Mouse (Mus musculus) heart, embryonic 11.5 days (tissue): Measurements from ENCODE around the gene Myl12a. TPM values are rescaled to one million over a fixed set of nuclear protein-coding genes. Genes with fewer than 3 reads are reported as not detected.

Experiments
- ATAC-seq: fragments of 200-750 bp; cut with Nextera tagmentation; replicated peaks from 2 replicates; pipeline ENCODE4 v1.8.0; 2017; ENCODE audit warnings: moderate library complexity; ENCODE audit not compliant: insufficient number of reproducible peaks, low FRiP score, low TSS enrichment
- H3K27ac ChIP-seq: fragments of 300-500 bp; sonication (generic); 2 replicates; pipeline ENCODE4 v1.5.1; 2014; ENCODE audit warnings: mild to moderate bottlenecking, low read depth, low read length
- H3K27me3 ChIP-seq: fragments of 300-500 bp; sonication (generic); 2 replicates; pipeline ENCODE4 v1.6.1; 2014; ENCODE audit warnings: mild to moderate bottlenecking, low read length, mixed read lengths; ENCODE audit not compliant: control insufficient read depth, insufficient read depth
- H3K36me3 ChIP-seq: fragments of 300-500 bp; sonication (generic); 2 replicates; pipeline ENCODE4 v1.6.1; 2014; ENCODE audit warnings: mild to moderate bottlenecking, low read length, moderate library complexity, mixed read lengths; ENCODE audit not compliant: control insufficient read depth, insufficient read depth
- H3K4me1 ChIP-seq: fragments of 300-500 bp; sonication (generic); 2 replicates; pipeline ENCODE4 v1.6.1; 2014; ENCODE audit warnings: low read length; ENCODE audit not compliant: control insufficient read depth, insufficient read depth
- H3K4me2 ChIP-seq: fragments of 300-500 bp; sonication (generic); 2 replicates; pipeline ENCODE4 v1.6.1; 2014; ENCODE audit warnings: mild to moderate bottlenecking, moderate library complexity
- H3K4me3 ChIP-seq: fragments of 300-500 bp; sonication (generic); 2 replicates; pipeline ENCODE4 v1.5.1; 2014; ENCODE audit warnings: low read depth, low read length
- H3K9ac ChIP-seq: fragments of 300-500 bp; sonication (generic); 2 replicates; pipeline ENCODE4 v1.6.1; 2014; ENCODE audit warnings: mild to moderate bottlenecking, low read depth, low read length, moderate library complexity
- H3K9me3 ChIP-seq: fragments of 300-500 bp; sonication (generic); replicated peaks from 2 replicates; pipeline ENCODE4 v1.6.1; 2016; ENCODE audit warnings: low read length; ENCODE audit not compliant: control insufficient read depth
- WGBS: fragments of 180-500 bp; shearing (Covaris S2); extraction: QIAGEN DNeasy Blood & Tissue Kit; methylation state at CpG from one replicate; pipeline ENCODE4 v1.1.7; 2014; ENCODE audit not compliant: insufficient replicate concordance; 5-methylcytosine and 5-hydroxymethylcytosine counted together
- polyA plus RNA-seq: library from polyadenylated mRNA; unstranded; fragments of >200 nt; fragmentation: Nextera tagmentation; extraction: Ambion mirVana; gene quantifications from 2 replicates; pipeline ENCODE4 v1.2.1, GENCODE M21; 2014

The Myl12a gene
- polyA plus RNA-seq, 1 experiment from 2014 or later, result 878 TPM

DNA sequence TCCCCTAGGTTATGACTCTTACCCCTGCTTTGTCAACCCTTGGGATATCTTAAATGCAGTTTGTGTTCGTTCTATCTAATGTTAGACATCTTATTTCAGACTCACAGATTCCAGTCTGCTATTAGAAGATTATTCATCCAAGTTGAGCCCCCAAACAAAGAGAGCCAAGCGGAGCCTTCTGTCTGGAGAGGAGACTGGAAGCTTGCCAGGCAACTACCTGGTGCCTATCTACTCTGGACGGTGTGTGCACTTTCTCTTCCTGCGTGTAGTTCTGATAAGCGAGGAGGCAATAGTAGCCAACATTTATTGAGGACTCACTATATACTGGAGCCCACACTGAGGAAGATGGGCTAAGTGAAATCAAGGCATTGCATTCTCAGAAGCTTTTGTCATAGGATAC, 31.8 kb upstream of the Myl12a start:
- no peak for ATAC-seq
- Histone ChIP-seq H3K27ac (no peak overlapping the region), H3K36me3 (peaks cover 6% of the 10 kb centered on the region), H3K4me1 (peaks cover 7% of the 10 kb centered on the region; the same call in 1 of the 2 replicates), H3K4me3 (no peak overlapping the region), H3K4me2 (no peak overlapping the region), H3K9me3 (no peaks in the 10 kb centered on the region), H3K27me3 (no peaks in the 10 kb centered on the region), H3K9ac (no peak overlapping the region)
- 62% methylated on average over 5 of the region's 5 CpGs for WGBS

DNA sequence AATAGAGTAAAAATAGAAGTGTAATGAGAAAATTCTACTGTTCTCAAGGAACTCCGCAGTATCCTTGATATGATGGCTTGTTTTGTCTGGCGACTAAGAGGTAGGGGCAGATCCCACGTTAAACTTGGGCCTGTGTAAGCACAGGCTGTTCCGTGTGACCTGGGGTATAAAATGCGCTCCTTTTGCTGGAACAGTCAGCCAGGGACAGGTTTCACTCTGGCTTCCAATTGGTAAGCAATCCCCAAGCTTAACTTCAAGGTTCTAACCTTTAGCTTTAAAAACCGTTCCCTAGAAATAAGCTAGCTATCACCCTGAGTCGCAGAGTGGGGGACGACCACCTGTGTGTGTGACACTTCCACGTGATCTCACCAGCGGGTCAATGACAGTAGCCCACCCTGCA, 30.0 kb upstream of the Myl12a start:
- Histone ChIP-seq H3K4me1 (no peaks in the 10 kb centered on the region), H3K36me3 (peaks cover 6% of the 10 kb centered on the region), H3K9me3 (no peaks in the 10 kb centered on the region), H3K27me3 (no peaks in the 10 kb centered on the region), H3K27ac (no peak overlapping the region), H3K9ac (no peak overlapping the region), H3K4me3 (no peak overlapping the region), H3K4me2 (no peak overlapping the region)
- no peak for ATAC-seq
- 78% methylated on average over 10 of the region's 10 CpGs for WGBS

- H3K4me1 ChIP-seq, result peaks cover 13% of the 10 kb centered on the region; the same call in 1 of the 2 replicates
- no peak overlapping the region for H3K9ac ChIP-seq
- no peaks in the 10 kb centered on the region for H3K27me3 ChIP-seq
- H3K4me3 ChIP-seq, result no peak overlapping the region
- no peak overlapping the region; the same call in 1 of the 2 replicates for H3K4me2 ChIP-seq
- H3K9me3 ChIP-seq, result no peaks in the 10 kb centered on the region
- ATAC-seq, result no peak
- 78% methylated on average over 3 of the region's 3 CpGs for WGBS
- H3K36me3 ChIP-seq, result 0 out of 2 replicates have a peak, but pooled peaks cover 2% of the 10 kb centered on the region
- no peak overlapping the region for H3K27ac ChIP-seq
Observed at GRCm38 (mm10) chr17:71027186-71027585, 24.5 kb upstream of the Myl12a start.

DNA sequence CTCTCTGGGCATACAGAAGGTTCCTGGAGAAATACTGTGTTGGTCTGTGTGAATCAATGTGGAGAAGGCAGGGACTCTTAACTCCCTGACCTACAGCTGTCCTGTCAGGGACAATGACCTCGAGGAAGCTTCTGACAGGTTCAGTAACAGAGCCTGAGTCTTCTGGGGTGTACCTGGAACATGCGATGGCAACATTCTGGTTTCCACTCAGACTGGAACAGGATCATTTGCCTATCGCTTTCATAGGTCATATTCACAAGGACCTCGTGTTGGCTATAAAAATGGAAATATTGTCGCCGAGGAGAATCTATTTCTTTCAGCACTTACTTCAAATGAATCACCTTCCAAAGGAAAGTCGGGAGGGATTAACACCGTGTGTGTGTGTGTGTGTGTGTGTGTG, 23.2 kb upstream of the Myl12a start:
- Histone ChIP-seq H3K36me3 (0 out of 2 replicates have a peak, but pooled peaks cover 2% of the 10 kb centered on the region), H3K27me3 (no peaks in the 10 kb centered on the region), H3K4me2 (no peak overlapping the region), H3K27ac (no peak overlapping the region), H3K9ac (no peak overlapping the region), H3K4me3 (no peak overlapping the region), H3K9me3 (no peaks in the 10 kb centered on the region), H3K4me1 (peaks cover 13% of the 10 kb centered on the region; the same call in 1 of the 2 replicates)
- ATAC-seq, result no peak
- WGBS, result 72% methylated on average over 8 of the region's 8 CpGs

GRCm38 (mm10) chr17:71024071-71024470, 21.4 kb upstream of the Myl12a start:
- H3K36me3 ChIP-seq, result 0 out of 2 replicates have a peak, but pooled peaks cover 2% of the 10 kb centered on the region
- peaks cover 13% of the 10 kb centered on the region; the same call in 1 of the 2 replicates for H3K4me1 ChIP-seq
- no peak overlapping the region for H3K4me2 ChIP-seq
- no peak overlapping the region for H3K27ac ChIP-seq
- no peak overlapping the region for H3K9ac ChIP-seq
- H3K4me3 ChIP-seq, result no peak overlapping the region
- no peaks in the 10 kb centered on the region for H3K9me3 ChIP-seq
- no peak for ATAC-seq
- WGBS, result 85% methylated on average over 10 of the region's 10 CpGs
- no peaks in the 10 kb centered on the region for H3K27me3 ChIP-seq

DNA sequence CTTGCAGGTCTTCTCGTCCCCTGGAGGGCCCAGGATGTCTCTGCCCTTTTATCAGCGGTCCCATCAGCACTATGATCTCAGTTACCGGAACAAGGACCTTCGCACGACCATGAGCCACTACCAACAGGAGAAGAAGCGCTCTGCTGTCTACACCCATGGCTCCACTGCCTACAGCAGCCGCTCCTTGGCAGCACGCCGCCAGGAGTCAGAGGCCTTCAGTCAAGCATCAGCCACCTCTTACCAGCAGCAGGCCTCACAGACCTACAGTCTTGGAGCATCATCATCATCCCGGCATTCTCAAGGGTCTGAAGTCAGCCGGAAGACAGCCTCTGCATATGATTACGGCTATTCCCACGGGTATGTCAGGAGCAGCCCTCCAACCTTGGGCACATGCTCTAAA, 20.2 kb upstream of the Myl12a start:
- Histone ChIP-seq H3K4me1 (peaks cover 18% of the 10 kb centered on the region), H3K4me3 (no peak overlapping the region), H3K9ac (no peak overlapping the region; the same call in 1 of the 2 replicates), H3K27me3 (no peaks in the 10 kb centered on the region), H3K9me3 (no peaks in the 10 kb centered on the region), H3K27ac (no peak overlapping the region), H3K4me2 (no peak overlapping the region; the same call in 1 of the 2 replicates), H3K36me3 (0 out of 2 replicates have a peak, but pooled peaks cover 2% of the 10 kb centered on the region)
- ATAC-seq, result no peak
- 81% methylated on average over 13 of the region's 13 CpGs for WGBS

DNA sequence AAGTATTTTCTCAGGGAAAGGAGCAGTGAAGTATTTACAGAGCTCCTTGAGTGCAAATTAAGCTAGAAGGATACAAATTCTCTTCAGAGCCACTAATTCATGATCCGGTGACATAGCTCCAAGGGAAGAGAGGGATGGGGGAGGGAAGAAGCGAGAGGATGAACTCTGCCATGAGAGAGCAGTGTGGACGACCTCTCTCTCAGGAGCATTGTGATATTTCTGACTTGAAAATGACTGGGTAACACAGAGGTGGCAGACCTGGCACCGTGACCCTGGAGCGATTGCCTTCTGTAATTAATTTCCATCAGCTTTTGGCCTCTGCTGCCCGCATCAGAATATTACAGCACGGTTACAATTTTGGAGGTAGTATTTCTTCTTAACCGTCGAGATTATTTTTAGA, 17.2 kb upstream of the Myl12a start:
- peaks cover 17% of the 10 kb centered on the region for H3K4me1 ChIP-seq
- ATAC-seq, result no peak
- WGBS, result 42% methylated on average over 9 of the region's 9 CpGs
- H3K36me3 ChIP-seq, result 0 out of 2 replicates have a peak, but pooled peaks cover 2% of the 10 kb centered on the region
- H3K27ac ChIP-seq, result peak overlapping the region; percentile 99
- H3K9me3 ChIP-seq, result no peaks in the 10 kb centered on the region
- peak overlapping the region; percentile 52 for H3K4me3 ChIP-seq
- H3K27me3 ChIP-seq, result no peaks in the 10 kb centered on the region
- peak overlapping the region; percentile 90 for H3K9ac ChIP-seq
- H3K4me2 ChIP-seq, result peak overlapping the region; percentile 47

DNA sequence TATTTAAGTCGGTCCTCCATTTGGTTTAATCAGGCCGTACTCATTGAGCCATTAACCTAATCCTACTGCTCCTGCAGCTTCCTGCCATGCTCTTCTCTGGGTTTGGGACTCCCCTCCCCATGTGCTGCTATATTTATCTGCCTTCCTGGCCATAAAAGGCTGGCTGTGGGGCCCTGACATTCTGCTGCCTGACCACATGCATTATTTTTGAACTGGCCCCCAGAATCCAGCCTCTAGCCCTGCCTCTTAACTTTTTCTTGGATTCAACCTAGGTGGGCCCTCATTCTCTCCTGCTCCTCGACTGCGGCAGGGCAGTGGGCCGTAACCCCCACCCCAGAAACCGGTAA, 16.6 kb upstream of the Myl12a start:
- H3K4me1 ChIP-seq, result peaks cover 23% of the 10 kb centered on the region
- 11% methylated on average over 6 of the region's 6 CpGs for WGBS
- peak overlapping the region; percentile 90 for H3K9ac ChIP-seq
- H3K9me3 ChIP-seq, result no peaks in the 10 kb centered on the region
- H3K27ac ChIP-seq, result peak overlapping the region; percentile 99
- no peaks in the 10 kb centered on the region for H3K27me3 ChIP-seq
- peak overlapping the region; percentile 47 for H3K4me2 ChIP-seq
- ATAC-seq, result peak; percentile 58
- peak overlapping the region; percentile 52 for H3K4me3 ChIP-seq
- 0 out of 2 replicates have a peak, but pooled peaks cover 2% of the 10 kb centered on the region for H3K36me3 ChIP-seq

DNA sequence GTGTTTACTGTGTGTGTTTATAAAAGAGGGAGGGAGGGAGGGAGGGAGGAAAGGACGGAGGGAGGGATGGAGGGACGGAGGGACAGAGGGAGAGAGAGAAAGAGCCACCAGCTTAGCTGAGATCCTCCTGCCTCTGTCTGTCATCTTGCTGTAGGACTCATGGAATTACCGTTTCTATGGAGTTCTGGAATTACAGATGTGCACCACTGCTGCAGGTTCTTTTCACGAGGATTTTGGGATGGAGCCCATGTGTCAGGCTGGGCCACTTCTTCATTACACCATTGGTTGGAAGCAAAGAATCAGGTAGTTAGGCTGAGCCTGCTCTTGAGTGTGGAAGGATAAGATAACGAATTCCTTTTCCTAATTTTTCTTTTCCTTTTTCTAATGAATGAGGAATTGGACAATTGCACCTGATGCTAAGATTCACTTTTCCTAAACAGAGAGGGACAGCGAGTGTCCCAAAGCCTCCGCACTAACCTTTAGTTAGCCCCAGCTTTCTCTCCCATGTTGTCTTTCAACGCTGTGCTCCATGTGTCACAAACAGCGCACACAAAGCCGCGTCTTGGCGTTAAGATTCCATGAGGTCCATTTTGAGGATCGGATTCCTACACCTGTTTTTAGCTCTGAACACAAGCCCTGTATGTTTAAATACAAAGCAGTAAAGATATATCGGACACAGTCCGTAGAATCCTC, 16.1 kb upstream of the Myl12a start:
- WGBS, result 49% methylated on average over 15 of the region's 15 CpGs
- Histone ChIP-seq H3K27me3 (no peaks in the 10 kb centered on the region), H3K9ac (peak overlapping the region; percentile 90), H3K4me3 (peak overlapping the region; percentile 52), H3K27ac (peak overlapping the region; percentile 99), H3K9me3 (no peaks in the 10 kb centered on the region), H3K36me3 (no peaks in the 10 kb centered on the region), H3K4me2 (peak overlapping the region; percentile 47), H3K4me1 (peaks cover 18% of the 10 kb centered on the region)
- ATAC-seq, result no peak
